Comparison of ENCODE assay signal across 9 mouse cellular contexts in genomic region chr7:127747559-127748234, GRCm38 (mm10). TPM values are rescaled to one million over a fixed set of nuclear protein-coding genes. Genes with fewer than 3 reads are reported as not detected.
DNase-seq lines count a peak whose midpoint lies in the region; ATAC-seq and TF ChIP-seq lines count a peak whose summit lies in the region.
"Had no signal": no experiment of that assay in that cellular context is flagged by ENCODE, and none has a peak within 500 bp of the region (broad histone marks: within the 10 kb centered on the region; RNA-seq: fewer than 3 reads in every experiment).

No protein-coding gene starts in this region.

- H3K4me2 ChIP-seq in heart, embryonic 15.5 days: peak overlapping the region; percentile 99
- peak overlapping the region; percentile 92 for H3K4me2 ChIP-seq in hindbrain, embryonic 13.5 days
- H3K4me2 ChIP-seq in midbrain, embryonic 14.5 days (ENCODE audit: low read length): peak overlapping the region; percentile 94

- no peak overlapping the region for H3K27ac ChIP-seq in heart, embryonic 15.5 days
- no peak overlapping the region for H3K27ac ChIP-seq in bone marrow macrophage, adult 2 months (ENCODE audit: insufficient read depth, low read depth, low read length)
- H3K27ac ChIP-seq in hindbrain, embryonic 13.5 days: peak overlapping the region; percentile 89
- H3K27ac ChIP-seq in midbrain, embryonic 14.5 days (replicated peaks; ENCODE audit: low read depth, low read length): peak overlapping the region; percentile 89

- H3K27me3 ChIP-seq in heart, embryonic 15.5 days: no peaks in the 10 kb centered on the region
- H3K27me3 ChIP-seq in hindbrain, embryonic 13.5 days: no peaks in the 10 kb centered on the region
- no peaks in the 10 kb centered on the region for H3K27me3 ChIP-seq in midbrain, embryonic 14.5 days (ENCODE audit: control insufficient read depth, insufficient read depth, low read length)

- TF ChIP-seq CTCF in bone marrow macrophage, adult 2 months (IDR thresholded peaks at IDR 0.05; ENCODE audit: low read depth, low read length): no peak; the same call in 1 of the 2 replicates

- DNase-seq in heart, adult 8-10 months (ENCODE audit: low spot score): no peak
- no peak for DNase-seq in midbrain, embryonic 14.5 days
- no peak for DNase-seq in left cerebral cortex, adult 18-20 months (ENCODE audit: low spot score in 2 of 2)
- DNase-seq in thymus, adult 18-20 months: no peak
- DNase-seq in cerebellum, adult 11 months: no peak

- H3K4me3 ChIP-seq in heart, embryonic 15.5 days: peak overlapping the region; percentile 82
- peak overlapping the region; percentile 85 for H3K4me3 ChIP-seq in bone marrow macrophage, adult 2 months (ENCODE audit: insufficient read depth, low read length)
- H3K4me3 ChIP-seq in hindbrain, embryonic 13.5 days: peak overlapping the region; percentile 98
- peak overlapping the region; percentile 93 for H3K4me3 ChIP-seq in midbrain, embryonic 14.5 days (replicated peaks; ENCODE audit: low read depth, low read length)

- peaks cover 17% of the 10 kb centered on the region; the same call in 1 of the 2 replicates for H3K4me1 ChIP-seq in heart, embryonic 15.5 days (replicated peaks)
- H3K4me1 ChIP-seq in bone marrow macrophage, adult 2 months (ENCODE audit: control insufficient read depth, insufficient read depth, low read length): peaks cover 11% of the 10 kb centered on the region
- peaks cover 32% of the 10 kb centered on the region for H3K4me1 ChIP-seq in hindbrain, embryonic 13.5 days (replicated peaks)
- H3K4me1 ChIP-seq in midbrain, embryonic 14.5 days (ENCODE audit: control insufficient read depth, insufficient read depth, low read length): peaks cover 18% of the 10 kb centered on the region

- H3K9ac ChIP-seq in heart, embryonic 15.5 days: peak overlapping the region; percentile 81; the same call in 1 of the 2 replicates
- peak overlapping the region; percentile 98 for H3K9ac ChIP-seq in hindbrain, embryonic 13.5 days
- peak overlapping the region; percentile 93 for H3K9ac ChIP-seq in midbrain, embryonic 14.5 days (replicated peaks; ENCODE audit: low read length)

- no peak for ATAC-seq in heart, embryonic 15.5 days (replicated peaks; ENCODE audit: insufficient number of reproducible peaks, insufficient read depth, low FRiP score, low read depth)
- no peak for ATAC-seq in hindbrain, embryonic 13.5 days (ENCODE audit: low FRiP score)
- ATAC-seq in midbrain, embryonic 14.5 days (ENCODE audit: low FRiP score, low TSS enrichment): no peak

- TF ChIP-seq POLR2A in bone marrow macrophage, adult 2 months (IDR thresholded peaks at IDR 0.05; ENCODE audit: borderline replicate concordance, low read depth, low read length): no peak

- H3K9me3 ChIP-seq in heart, embryonic 15.5 days (replicated peaks): no peaks in the 10 kb centered on the region
- no peaks in the 10 kb centered on the region for H3K9me3 ChIP-seq in hindbrain, embryonic 13.5 days
- H3K9me3 ChIP-seq in midbrain, embryonic 14.5 days (ENCODE audit: control insufficient read depth, low read length): no peaks in the 10 kb centered on the region

- 53% methylated on average over 6 of the region's 6 CpGs for WGBS in heart, embryonic 15.5 days
- 39% methylated on average over 6 of the region's 6 CpGs for WGBS in hindbrain, embryonic 13.5 days
- 35% methylated on average over 6 of the region's 6 CpGs for WGBS in midbrain, embryonic 14.5 days

- peaks cover 38% of the 10 kb centered on the region for H3K36me3 ChIP-seq in heart, embryonic 15.5 days
- H3K36me3 ChIP-seq in hindbrain, embryonic 13.5 days: peaks cover 47% of the 10 kb centered on the region
- H3K36me3 ChIP-seq in midbrain, embryonic 14.5 days (ENCODE audit: control insufficient read depth, insufficient read depth, low read length): peaks cover 49% of the 10 kb centered on the region

RNA-seq across cellular contexts. Expression of gene Fbxl19, which starts 3.4 kb away (rescaled TPM):
- polyA plus RNA-seq in heart, embryonic 15.5 days (2015; fragmentation: Nextera tagmentation; extraction: Ambion mirVana): 1.4 and 2.2 TPM in 2 replicates
- total RNA-seq in heart, adult 8-10 months (2022): 1 to 10 TPM; 1.9 to 4.9 (median 3.2) TPM
- 11.9 and 16.5 TPM in 2 replicates for polyA plus RNA-seq in bone marrow macrophage, adult 2 months (2012; ENCODE audit: insufficient read depth, insufficient read length, missing spikeins)
- polyA plus RNA-seq in hindbrain, embryonic 13.5 days (2015; fragmentation: Nextera tagmentation; extraction: Ambion mirVana): 9.0 and 9.3 TPM in 2 replicates
- 7.4 and 15.2 TPM in 2 replicates for polyA plus RNA-seq in midbrain, embryonic 14.5 days (2014; fragmentation: Nextera tagmentation; extraction: Ambion mirVana)
- 10 to 100 TPM; 68.8 to 74.6 TPM for total RNA-seq in left cerebral cortex, adult 18-20 months (2021)

RNA-seq across cellular contexts. Expression of gene Ctf2, which starts 15.7 kb away (rescaled TPM):
- polyA plus RNA-seq in heart, embryonic 15.5 days (2015; fragmentation: Nextera tagmentation; extraction: Ambion mirVana): 0.20 TPM in 1 of 2 replicates, not detected in the other
- not detected for total RNA-seq in heart, adult 8-10 months (2022)
- polyA plus RNA-seq in bone marrow macrophage, adult 2 months (2012; ENCODE audit: insufficient read depth, insufficient read length, missing spikeins): not detected in 2 replicates
- polyA plus RNA-seq in hindbrain, embryonic 13.5 days (2015; fragmentation: Nextera tagmentation; extraction: Ambion mirVana): 0.18 TPM in 1 of 2 replicates, not detected in the other
- 0.12 and 0.16 TPM in 2 replicates for polyA plus RNA-seq in midbrain, embryonic 14.5 days (2014; fragmentation: Nextera tagmentation; extraction: Ambion mirVana)
- not detected for total RNA-seq in left cerebral cortex, adult 18-20 months (2021)
- total RNA-seq: layer of hippocampus, adult 18-20 months had no signal

RNA-seq across cellular contexts. Expression of gene Orai3, which starts 21.9 kb away (rescaled TPM):
- 15.6 and 21.7 TPM in 2 replicates for polyA plus RNA-seq in heart, embryonic 15.5 days (2015; fragmentation: Nextera tagmentation; extraction: Ambion mirVana)
- total RNA-seq in heart, adult 8-10 months (2022): 10 to 100 TPM; 20.0 to 26.6 (median 24.7) TPM
- 44.2 and 45.8 TPM in 2 replicates for polyA plus RNA-seq in bone marrow macrophage, adult 2 months (2012; ENCODE audit: insufficient read depth, insufficient read length, missing spikeins)
- 8.0 and 9.1 TPM in 2 replicates for polyA plus RNA-seq in hindbrain, embryonic 13.5 days (2015; fragmentation: Nextera tagmentation; extraction: Ambion mirVana)
- polyA plus RNA-seq in midbrain, embryonic 14.5 days (2014; fragmentation: Nextera tagmentation; extraction: Ambion mirVana): 2.9 and 3.4 TPM in 2 replicates
- total RNA-seq in left cerebral cortex, adult 18-20 months (2021): 10 to 100 TPM; 16.8 to 20.5 TPM

RNA-seq across cellular contexts. Expression of gene Setd1a, which starts 28.8 kb away (rescaled TPM):
- 13.0 and 16.7 TPM in 2 replicates for polyA plus RNA-seq in heart, embryonic 15.5 days (2015; fragmentation: Nextera tagmentation; extraction: Ambion mirVana)
- 10 to 100 TPM; 15.4 to 23.1 (median 17.9) TPM for total RNA-seq in heart, adult 8-10 months (2022)
- polyA plus RNA-seq in bone marrow macrophage, adult 2 months (2012; ENCODE audit: insufficient read depth, insufficient read length, missing spikeins): 28.2 and 30.1 TPM in 2 replicates
- polyA plus RNA-seq in hindbrain, embryonic 13.5 days (2015; fragmentation: Nextera tagmentation; extraction: Ambion mirVana): 17.8 and 20.9 TPM in 2 replicates
- polyA plus RNA-seq in midbrain, embryonic 14.5 days (2014; fragmentation: Nextera tagmentation; extraction: Ambion mirVana): 24.0 and 27.3 TPM in 2 replicates
- total RNA-seq in left cerebral cortex, adult 18-20 months (2021): 10 to 100 TPM; 41.1 to 44.7 TPM

RNA-seq across cellular contexts. Expression of gene Ctf1, which starts 35.2 kb away (rescaled TPM):
- polyA plus RNA-seq in heart, embryonic 15.5 days (2015; fragmentation: Nextera tagmentation; extraction: Ambion mirVana): 4.7 and 8.4 TPM in 2 replicates
- 10 to 100 TPM in 3 of 4 experiments, 1 to 10 TPM in 1; 9.4 to 12.3 (median 10.2) TPM for total RNA-seq in heart, adult 8-10 months (2022)
- polyA plus RNA-seq in bone marrow macrophage, adult 2 months (2012; ENCODE audit: insufficient read depth, insufficient read length, missing spikeins): not detected in 2 replicates
- polyA plus RNA-seq in hindbrain, embryonic 13.5 days (2015; fragmentation: Nextera tagmentation; extraction: Ambion mirVana): 2.8 and 3.3 TPM in 2 replicates
- 3.5 and 4.3 TPM in 2 replicates for polyA plus RNA-seq in midbrain, embryonic 14.5 days (2014; fragmentation: Nextera tagmentation; extraction: Ambion mirVana)
- 1 to 10 TPM; 2.7 to 4.4 TPM for total RNA-seq in left cerebral cortex, adult 18-20 months (2021)

Comparison
In these comparisons a context has a peak if more than half of its experiments do, and no peak if none do; other contexts are left out.
1. H3K27ac ChIP-seq: peak in hindbrain, embryonic 13.5 days (single experiment) and midbrain, embryonic 14.5 days (single experiment); none in heart, embryonic 15.5 days (single experiment) and bone marrow macrophage, adult 2 months (single experiment).
2. Peak in every context shown above with its lines, with median percentiles within 50 percentile points of each other: H3K4me2 ChIP-seq, H3K4me3 ChIP-seq and H3K9ac ChIP-seq.